In genomic region chr11:82602818-82603217, GRCm38 (mm10) we compare ENCODE assay signal across 9 mouse cellular contexts.
DNase-seq lines count a peak whose midpoint lies in the region; ATAC-seq and TF ChIP-seq lines count a peak whose summit lies in the region.
"Had no signal": no experiment of that assay in that cellular context is flagged by ENCODE, and none has a peak within 500 bp of the region (broad histone marks: within the 10 kb centered on the region; RNA-seq: fewer than 3 reads in every experiment).

No protein-coding gene starts in this region.

- peak; percentile 44; the same call in 1 of the 2 replicates for ATAC-seq in lung, embryonic 14.5 days (ENCODE audit: insufficient read depth)
- ATAC-seq in hindbrain, postnatal 0 days = no peak
- peak; percentile 62; the same call in 1 of the 2 replicates for ATAC-seq in stomach, postnatal 0 days (ENCODE audit: low FRiP score, low TSS enrichment)

- no peak overlapping the region for H3K4me3 ChIP-seq in lung, embryonic 14.5 days (ENCODE audit: low read depth, low read length)
- H3K4me3 ChIP-seq in hindbrain, postnatal 0 days (ENCODE audit: low read length) = no peak overlapping the region
- no peak overlapping the region for H3K4me3 ChIP-seq in stomach, postnatal 0 days (ENCODE audit: low read depth, low read length)

- DNase-seq in heart, adult 8-10 months (ENCODE audit: low spot score) = peak; percentile 5
- no peak for DNase-seq in heart, postnatal 4 days
- DNase-seq in lung, embryonic 14.5 days = peak; percentile 65
- DNase-seq in lung, postnatal 25 days (ENCODE audit: low spot score) = no peak
- peak; percentile 57 for DNase-seq in hindbrain, postnatal 0 days (ENCODE audit: low spot score)
- DNase-seq in stomach, postnatal 0 days (ENCODE audit: low spot score) = peak; percentile 54
- no peak for DNase-seq in layer of hippocampus, adult 18-20 months (ENCODE audit: low spot score in 2 of 2)
- DNase-seq: thymus, postnatal 4 days had no signal

- no peak for TF ChIP-seq EP300 in stomach, postnatal 0 days (optimal IDR thresholded peaks at IDR 0.05)

- WGBS in lung, embryonic 14.5 days = 16% methylated on average over 11 of the region's 11 CpGs
- 30% methylated on average over 11 of the region's 11 CpGs for WGBS in hindbrain, postnatal 0 days
- 14% methylated on average over 11 of the region's 11 CpGs for WGBS in stomach, postnatal 0 days

- no peaks in the 10 kb centered on the region for H3K4me1 ChIP-seq in lung, embryonic 14.5 days (ENCODE audit: insufficient read depth)
- H3K4me1 ChIP-seq in hindbrain, postnatal 0 days (ENCODE audit: insufficient read depth, low read length) = 0 out of 2 replicates have a peak, but pooled peaks cover 9% of the 10 kb centered on the region
- H3K4me1 ChIP-seq in stomach, postnatal 0 days (replicated peaks; ENCODE audit: control insufficient read depth, insufficient read depth) = peaks cover 7% of the 10 kb centered on the region

- H3K4me2 ChIP-seq in lung, embryonic 14.5 days = no peak overlapping the region
- no peak overlapping the region for H3K4me2 ChIP-seq in hindbrain, postnatal 0 days (ENCODE audit: low read depth, low read length)
- 0 out of 2 replicates have a peak overlapping the region, but pooled peaks have one; percentile 20 for H3K4me2 ChIP-seq in stomach, postnatal 0 days (replicated peaks; ENCODE audit: low read depth)
- H3K4me2 ChIP-seq: liver, embryonic 11.5 days had no signal

- no peaks in the 10 kb centered on the region for H3K9me3 ChIP-seq in lung, embryonic 14.5 days (ENCODE audit: low read depth, low read length)
- no peaks in the 10 kb centered on the region for H3K9me3 ChIP-seq in hindbrain, postnatal 0 days (ENCODE audit: low read length)
- no peaks in the 10 kb centered on the region for H3K9me3 ChIP-seq in stomach, postnatal 0 days (ENCODE audit: control insufficient read depth, low read length)

- no peak overlapping the region for H3K9ac ChIP-seq in lung, embryonic 14.5 days
- no peak overlapping the region for H3K9ac ChIP-seq in hindbrain, postnatal 0 days (replicated peaks; ENCODE audit: low read length)
- H3K9ac ChIP-seq in stomach, postnatal 0 days (ENCODE audit: low read length) = no peak overlapping the region

- 0 out of 2 replicates have a peak, but pooled peaks cover 5% of the 10 kb centered on the region for H3K27me3 ChIP-seq in lung, embryonic 14.5 days (ENCODE audit: insufficient read depth, low read length)
- no peaks in the 10 kb centered on the region for H3K27me3 ChIP-seq in hindbrain, postnatal 0 days (ENCODE audit: insufficient read depth, low read length)
- H3K27me3 ChIP-seq in stomach, postnatal 0 days (ENCODE audit: control insufficient read depth, insufficient read depth, low read length) = no peaks in the 10 kb centered on the region

- TF ChIP-seq CTCF in lung, embryonic 14.5 days (IDR thresholded peaks at IDR 0.05; ENCODE audit: low read depth) = no peak
- TF ChIP-seq CTCF in hindbrain, postnatal 0 days (IDR thresholded peaks at IDR 0.05; ENCODE audit: low read depth) = no peak
- TF ChIP-seq CTCF in stomach, postnatal 0 days (IDR thresholded peaks at IDR 0.05; ENCODE audit: low read depth) = no peak

- H3K27ac ChIP-seq in lung, embryonic 14.5 days (ENCODE audit: low read depth) = no peak overlapping the region
- no peak overlapping the region; the same call in 1 of the 2 replicates for H3K27ac ChIP-seq in hindbrain, postnatal 0 days
- H3K27ac ChIP-seq in stomach, postnatal 0 days (replicated peaks) = no peak overlapping the region

- H3K36me3 ChIP-seq in lung, embryonic 14.5 days (ENCODE audit: insufficient read depth) = no peaks in the 10 kb centered on the region
- no peaks in the 10 kb centered on the region for H3K36me3 ChIP-seq in hindbrain, postnatal 0 days (ENCODE audit: insufficient read depth, low read length)
- H3K36me3 ChIP-seq in stomach, postnatal 0 days (ENCODE audit: control insufficient read depth, insufficient read depth, low read length) = no peaks in the 10 kb centered on the region

Comparison
In these comparisons a context has a peak if more than half of its experiments do, and no peak if none do; other contexts are left out.
1. DNase-seq: peak in heart, adult 8-10 months (single experiment), lung, embryonic 14.5 days (single experiment), hindbrain, postnatal 0 days (single experiment) and stomach, postnatal 0 days (single experiment); none in heart, postnatal 4 days (single experiment), lung, postnatal 25 days (single experiment) and layer of hippocampus, adult 18-20 months (0 of 2).